Mouse (Mus musculus) liver, adult (tissue): Measurements from ENCODE around the gene Hoxc6.

Experiments used
- GATA4 ChIP-seq: IDR thresholded peaks from 2 replicates; pipeline ENCODE4 v1.6.1; 2014; ENCODE audit warnings: mild to moderate bottlenecking, low read length; ENCODE audit not compliant: insufficient replicate concordance

Gene Hoxc6

GRCm38 (mm10) chr15:102965003-102965891, 32.8 kb upstream of the Hoxc6 start:
- TF ChIP-seq GATA4, result no peak

DNA sequence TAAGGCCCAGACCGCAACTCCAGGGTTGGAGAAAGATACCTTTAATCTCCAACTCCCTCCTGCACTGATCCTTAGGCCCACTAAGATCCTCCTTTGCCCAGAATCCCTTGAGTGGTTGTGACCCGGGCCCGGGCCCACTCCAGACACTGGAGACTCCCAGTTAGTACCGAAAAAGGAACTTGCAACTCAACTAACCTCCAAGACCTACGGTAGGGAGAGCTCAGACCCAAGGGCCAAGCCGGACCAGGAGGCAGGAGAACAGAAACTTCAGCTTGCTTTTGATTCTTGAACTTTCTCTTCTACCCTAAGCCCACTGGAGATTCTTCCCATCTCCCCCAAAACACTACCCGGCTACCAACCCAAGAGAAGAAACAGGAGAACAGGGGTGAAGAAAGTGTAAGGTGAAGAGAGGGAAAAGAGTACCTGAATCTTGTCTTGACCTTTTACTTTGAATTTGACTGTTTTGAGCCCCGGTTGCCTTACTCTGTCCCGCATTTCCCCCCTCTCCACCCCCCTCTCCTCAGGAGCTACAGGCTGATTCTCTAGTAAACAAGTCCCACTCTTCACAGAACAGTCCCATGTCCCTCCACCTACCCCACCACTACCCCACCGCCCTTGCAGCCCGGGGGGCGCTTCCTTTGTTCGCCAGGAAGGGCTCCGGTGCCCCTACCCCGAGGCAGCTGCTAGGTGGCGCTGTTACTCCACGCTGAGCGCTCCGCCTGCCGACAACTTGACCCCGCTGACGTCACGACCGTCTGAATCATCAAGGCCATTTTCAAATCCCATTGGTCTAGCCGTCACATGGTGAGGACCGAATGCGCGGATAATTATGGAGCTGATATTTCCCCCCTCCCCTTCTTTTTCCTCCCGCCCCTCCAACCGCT, 31.9 kb upstream of the Hoxc6 start:
- no peak for TF ChIP-seq GATA4

DNA sequence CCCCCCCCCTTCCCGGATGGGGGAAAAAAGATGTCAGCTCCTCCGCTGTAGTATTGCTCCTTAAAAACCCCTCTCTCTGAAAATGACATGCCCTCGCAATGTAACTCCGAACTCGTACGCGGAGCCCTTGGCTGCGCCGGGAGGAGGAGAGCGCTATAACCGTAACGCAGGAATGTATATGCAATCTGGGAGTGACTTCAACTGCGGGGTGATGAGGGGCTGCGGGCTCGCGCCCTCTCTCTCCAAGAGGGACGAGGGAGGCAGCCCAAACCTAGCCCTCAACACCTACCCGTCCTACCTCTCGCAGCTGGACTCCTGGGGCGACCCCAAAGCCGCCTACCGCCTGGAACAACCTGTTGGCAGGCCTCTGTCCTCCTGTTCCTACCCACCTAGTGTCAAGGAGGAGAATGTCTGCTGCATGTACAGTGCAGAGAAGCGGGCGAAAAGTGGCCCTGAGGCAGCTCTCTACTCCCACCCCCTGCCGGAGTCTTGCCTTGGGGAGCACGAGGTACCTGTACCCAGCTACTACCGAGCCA, 31.2 kb upstream of the Hoxc6 start, which contains the start of gene Hoxc10:
Gene Hoxc10, plus strand, starts transcription at position 21 of the 536 bp plus-strand sequence.
- no peak for TF ChIP-seq GATA4

- no peak for TF ChIP-seq GATA4
Observed at GRCm38 (mm10) chr15:102967312-102967510, 30.8 kb upstream of the Hoxc6 start, which contains the start of gene Hoxc5. TSS of gene Hoxc5 (plus strand) at chr15:102967443.

GRCm38 (mm10) chr15:102967511-102968397, 30.3 kb upstream of the Hoxc6 start:
- TF ChIP-seq GATA4, result no peak

DNA sequence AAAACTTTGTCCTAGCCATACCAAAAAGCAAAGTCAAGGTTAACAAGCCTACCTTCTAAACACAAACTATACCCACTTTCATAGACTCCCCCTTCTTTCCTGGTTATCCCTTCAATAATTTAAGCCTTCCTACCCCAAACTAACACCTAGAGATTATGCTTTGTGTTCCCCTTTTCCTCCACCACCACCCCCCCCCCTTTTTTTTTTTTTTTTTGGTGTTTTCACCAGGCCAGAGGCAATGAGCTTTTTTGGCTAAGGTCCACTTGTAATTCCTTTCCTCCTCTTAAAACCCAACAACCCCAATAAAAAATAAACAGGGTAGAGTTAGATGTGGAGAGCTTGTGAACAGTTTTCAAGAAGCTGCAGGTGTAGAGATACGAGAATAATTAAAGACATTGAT, 28.8 kb upstream of the Hoxc6 start:
- TF ChIP-seq GATA4, result no peak

DNA sequence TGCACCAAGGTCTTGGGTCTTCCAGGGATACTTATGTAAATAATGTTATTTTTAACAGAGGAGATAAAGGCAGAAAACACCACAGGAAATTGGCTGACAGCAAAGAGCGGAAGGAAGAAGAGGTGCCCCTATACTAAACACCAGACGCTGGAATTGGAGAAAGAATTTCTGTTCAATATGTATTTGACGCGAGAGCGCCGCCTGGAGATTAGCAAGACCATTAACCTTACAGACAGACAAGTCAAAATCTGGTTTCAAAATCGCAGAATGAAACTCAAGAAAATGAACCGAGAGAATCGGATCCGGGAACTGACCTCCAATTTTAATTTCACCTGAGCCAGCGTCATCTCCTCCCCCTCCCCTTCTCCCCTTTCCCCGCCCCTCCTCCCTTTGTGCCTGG, 27.3 kb upstream of the Hoxc6 start:
- no peak for TF ChIP-seq GATA4

DNA sequence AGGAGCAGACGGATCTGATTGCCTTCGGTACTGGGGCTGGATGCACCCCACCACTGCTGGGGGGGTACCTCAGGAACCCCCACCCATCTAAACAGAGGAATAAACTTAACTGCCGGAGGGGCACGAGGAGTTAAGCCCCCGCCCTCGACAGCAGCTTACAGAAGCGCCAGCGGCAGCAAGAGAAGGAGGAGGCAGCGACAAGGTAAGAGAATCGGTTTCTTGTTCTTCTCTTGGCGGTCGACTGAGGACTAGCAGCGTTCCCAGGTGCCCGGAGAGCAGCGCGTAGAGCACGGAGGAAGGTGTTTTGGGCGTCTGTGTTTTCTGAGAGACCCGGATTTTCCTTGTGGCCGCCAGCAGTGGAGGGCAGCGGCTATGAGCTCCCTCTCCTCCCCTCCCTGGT, 25.8 kb upstream of the Hoxc6 start:
- no peak for TF ChIP-seq GATA4

- no peak for TF ChIP-seq GATA4
Observed at GRCm38 (mm10) chr15:102972753-102973152, 25.3 kb upstream of the Hoxc6 start.

DNA sequence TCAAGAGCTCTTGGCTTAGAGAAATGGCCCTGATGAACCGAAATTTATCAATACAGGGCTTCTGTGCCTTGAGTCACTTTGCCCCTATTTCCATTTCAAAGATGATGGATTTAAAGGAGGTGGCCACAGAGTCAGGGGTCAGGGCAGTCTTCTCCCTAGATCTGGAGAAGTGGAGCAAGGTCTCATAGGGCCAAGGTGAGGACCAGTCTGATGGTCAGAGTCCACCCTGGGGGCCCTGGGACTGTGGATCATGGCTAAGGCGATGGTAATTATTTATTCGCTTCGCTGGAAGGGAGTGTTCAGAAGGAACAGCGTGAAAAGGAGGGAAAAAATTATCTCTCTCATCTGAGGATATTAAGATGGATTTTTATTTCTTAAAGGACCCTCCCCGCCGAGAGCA, 23.0 kb upstream of the Hoxc6 start:
- no peak for TF ChIP-seq GATA4

GRCm38 (mm10) chr15:102975688-102976111, 22.4 kb upstream of the Hoxc6 start:
- TF ChIP-seq GATA4, result no peak

DNA sequence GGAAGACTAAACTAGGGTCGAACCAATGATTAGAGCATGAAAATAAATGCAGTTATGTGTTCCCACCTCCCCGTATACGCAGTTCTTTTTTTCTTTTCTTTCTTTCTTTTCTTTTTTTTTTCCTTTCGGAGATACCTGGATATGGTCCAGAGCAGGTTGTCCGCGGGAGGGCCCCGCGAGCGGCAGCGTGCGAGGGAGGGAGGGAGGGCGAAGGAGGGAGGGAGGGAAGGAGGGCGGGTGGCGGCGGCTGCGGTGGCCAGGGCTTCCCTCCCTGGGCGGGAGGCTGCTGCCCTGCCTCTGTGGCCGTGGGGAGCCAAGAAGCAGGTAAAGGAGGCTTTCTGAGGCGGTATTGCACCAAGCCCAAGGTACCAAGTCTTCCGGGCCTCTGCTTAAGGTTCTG, 21.9 kb upstream of the Hoxc6 start, which contains the start of gene Hoxc9:
Gene Hoxc9, plus strand, starts transcription at position 269 of the 400 bp plus-strand sequence.
- no peak for TF ChIP-seq GATA4

GRCm38 (mm10) chr15:102976631-102977422, 21.2 kb upstream of the Hoxc6 start:
- no peak for TF ChIP-seq GATA4

- no peak for TF ChIP-seq GATA4
Observed at GRCm38 (mm10) chr15:102977423-102977974, 20.6 kb upstream of the Hoxc6 start.
